22 mouse cellular contexts compared by ENCODE assay signal in the genomic region with DNA sequence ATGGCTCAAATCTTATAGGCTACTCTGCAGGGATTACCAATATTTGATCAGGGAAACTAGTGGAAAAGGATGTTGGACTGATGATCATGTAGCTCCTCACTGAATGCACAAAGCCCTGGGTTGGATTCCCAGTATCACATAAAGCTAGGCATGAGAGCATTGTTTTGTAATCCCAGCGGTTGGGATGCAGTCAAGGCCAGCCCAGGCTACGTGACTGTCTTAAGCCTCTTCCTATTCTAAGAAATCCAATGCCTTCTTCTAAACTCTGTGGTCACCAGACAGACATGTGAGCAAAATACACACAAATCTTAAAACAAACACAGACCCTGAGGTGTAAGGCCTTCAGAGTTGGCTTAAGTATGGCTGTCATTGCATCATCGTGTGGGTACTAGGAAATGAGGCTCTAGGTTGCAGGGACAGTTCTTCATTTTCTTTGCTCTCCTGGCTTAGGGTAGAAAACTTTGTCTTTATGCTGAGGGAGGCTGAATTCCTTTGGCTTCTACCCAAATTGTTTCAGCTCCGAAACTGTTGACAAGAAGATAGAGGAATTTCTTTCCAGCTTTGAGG. TPM values are rescaled to one million over a fixed set of nuclear protein-coding genes. Genes with fewer than 3 reads are reported as not detected.
A peak's percentile ranks its signal among the peaks of the same experiment; 100 is the strongest.
DNase-seq lines count a peak whose midpoint lies in the region; ATAC-seq and TF ChIP-seq lines count a peak whose summit lies in the region.
"Had no signal": no experiment of that assay in that cellular context is flagged by ENCODE, and none has a peak within 500 bp of the region (broad histone marks: within the 10 kb centered on the region; RNA-seq: fewer than 3 reads in every experiment).

No protein-coding gene starts in this region.

- no peak overlapping the region for H3K4me3 ChIP-seq in lung, postnatal 0 days (ENCODE audit: low read depth, low read length)
- no peak overlapping the region for H3K4me3 ChIP-seq in forebrain, embryonic 12.5 days (replicated peaks)
- H3K4me3 ChIP-seq: erythroblast, embryonic 14.5 days; heart, embryonic 10.5 days; heart, embryonic 15.5 days had no signal

- no peaks in the 10 kb centered on the region for H3K9me3 ChIP-seq in lung, postnatal 0 days (ENCODE audit: low read length)
- no peaks in the 10 kb centered on the region for H3K9me3 ChIP-seq in forebrain, embryonic 12.5 days
- H3K9me3 ChIP-seq: heart, embryonic 10.5 days; heart, embryonic 15.5 days had no signal

- peak overlapping the region; percentile 0; the same call in 1 of the 2 replicates for H3K27ac ChIP-seq in lung, postnatal 0 days (ENCODE audit: low read length)
- H3K27ac ChIP-seq in forebrain, embryonic 12.5 days: no peak overlapping the region
- H3K27ac ChIP-seq: heart, embryonic 10.5 days; heart, embryonic 15.5 days had no signal

- 72% methylated on average over 4 of the region's 4 CpGs for WGBS in lung, postnatal 0 days
- 95% methylated on average over 4 of the region's 4 CpGs for WGBS in forebrain, embryonic 12.5 days

- no peak for TF ChIP-seq EP300 in lung, postnatal 0 days (IDR thresholded peaks at IDR 0.05)

- H3K9ac ChIP-seq in lung, postnatal 0 days (replicated peaks; ENCODE audit: low read depth): no peak overlapping the region
- H3K9ac ChIP-seq in forebrain, embryonic 12.5 days: no peak overlapping the region
- H3K9ac ChIP-seq: forebrain, postnatal 0 days; heart, embryonic 15.5 days had no signal

- DNase-seq in heart, adult 11 months: peak; percentile 77
- DNase-seq in heart, adult 18-20 months: no peak
- DNase-seq in lung, postnatal 0 days (ENCODE audit: low spot score): peak; percentile 49
- no peak for DNase-seq in lung, postnatal 25 days (ENCODE audit: low spot score)
- DNase-seq in spleen, adult 18-20 months: no peak
- DNase-seq: adrenal gland, postnatal 25 days; cerebellum, adult 11-12 months; cerebellum, postnatal 10 days; forebrain, postnatal 0 days; kidney, adult 18-20 months; kidney, postnatal 10 days; layer of hippocampus, adult 9-11 months; liver; lung, postnatal 10 days; midbrain, embryonic 14.5 days had no signal

- no peak overlapping the region for H3K4me2 ChIP-seq in lung, postnatal 0 days (replicated peaks; ENCODE audit: low read depth, low read length)
- H3K4me2 ChIP-seq in forebrain, embryonic 12.5 days: no peak overlapping the region
- H3K4me2 ChIP-seq: heart, embryonic 15.5 days had no signal

- no peak for TF ChIP-seq CTCF in lung, postnatal 0 days (IDR thresholded peaks at IDR 0.05)

- no peaks in the 10 kb centered on the region for H3K27me3 ChIP-seq in lung, postnatal 0 days (replicated peaks; ENCODE audit: insufficient read depth, low read length)
- no peaks in the 10 kb centered on the region for H3K27me3 ChIP-seq in forebrain, embryonic 12.5 days
- H3K27me3 ChIP-seq: heart, embryonic 15.5 days; Patski had no signal

- H3K36me3 ChIP-seq in lung, postnatal 0 days (ENCODE audit: insufficient read depth, low read length): peaks cover 40% of the 10 kb centered on the region
- H3K36me3 ChIP-seq in forebrain, embryonic 12.5 days (replicated peaks): peaks cover 96% of the 10 kb centered on the region

- peak; percentile 34 for ATAC-seq in lung, postnatal 0 days
- ATAC-seq in megakaryocyte, adult 5-6 weeks (ENCODE audit: poor library complexity, severe bottlenecking): peak; percentile 49; the same call in 1 of the 2 replicates
- ATAC-seq in forebrain, embryonic 12.5 days (ENCODE audit: low FRiP score): no peak
- ATAC-seq: forebrain, postnatal 0 days; hindbrain, embryonic 16.5 days; Patski had no signal

- H3K4me1 ChIP-seq in lung, postnatal 0 days (ENCODE audit: insufficient read depth, low read depth, low read length): no peaks in the 10 kb centered on the region
- H3K4me1 ChIP-seq in forebrain, embryonic 12.5 days: no peaks in the 10 kb centered on the region
- H3K4me1 ChIP-seq: heart, embryonic 10.5 days; heart, embryonic 15.5 days had no signal

RNA-seq across cellular contexts. Expression of gene Nrd1, which starts 58.9 kb away (rescaled TPM):
- 100 to 1,000 TPM; 116 to 141 TPM for total RNA-seq in heart, adult 18-20 months (2021)
- polyA plus RNA-seq in lung, postnatal 0 days (2015; fragmentation: Nextera tagmentation; extraction: Ambion mirVana): 29.3 and 36.9 TPM in 2 replicates
- total RNA-seq in megakaryocyte, adult 5-6 weeks (2015): 121 and 143 TPM in 2 replicates
- total RNA-seq in megakaryocyte, adult 5-6 weeks (2017): 102 and 137 TPM in 2 replicates
- polyA plus RNA-seq in forebrain, embryonic 12.5 days (2016; fragmentation: Nextera tagmentation; extraction: Ambion mirVana): 103 and 112 TPM in 2 replicates

Comparison
In these comparisons a context has a peak if more than half of its experiments do, and no peak if none do; other contexts are left out.
1. DNase-seq: peak in heart, adult 11 months (single experiment) and lung, postnatal 0 days (single experiment); none in heart, adult 18-20 months (0 of 2), lung, postnatal 25 days (single experiment) and spleen, adult 18-20 months (0 of 2).